Mouse (Mus musculus): ENCODE results near the gene H2-Ke6.

H2-Ke6 gene

DNA sequence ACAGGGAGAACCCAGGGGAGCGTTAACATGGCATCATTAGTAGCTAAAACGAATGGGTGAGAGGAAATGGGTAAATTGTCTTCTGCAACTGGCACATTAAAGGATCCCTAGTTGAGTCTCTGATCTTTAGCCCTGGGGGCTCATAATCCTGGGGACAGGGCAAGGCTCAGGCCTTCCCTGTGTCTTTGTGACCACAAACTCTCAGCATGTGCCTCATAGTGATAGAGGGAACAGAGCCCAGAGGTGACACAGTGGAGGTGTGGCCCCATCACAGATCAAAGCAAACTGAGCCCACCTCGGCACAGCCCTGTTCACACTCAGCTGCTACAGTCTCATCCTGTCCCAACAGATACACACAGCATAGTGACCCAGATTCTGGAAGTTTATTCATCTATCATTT is 32.2 kb downstream of the H2-Ke6 start:
- no peak for DNase-seq

DNA sequence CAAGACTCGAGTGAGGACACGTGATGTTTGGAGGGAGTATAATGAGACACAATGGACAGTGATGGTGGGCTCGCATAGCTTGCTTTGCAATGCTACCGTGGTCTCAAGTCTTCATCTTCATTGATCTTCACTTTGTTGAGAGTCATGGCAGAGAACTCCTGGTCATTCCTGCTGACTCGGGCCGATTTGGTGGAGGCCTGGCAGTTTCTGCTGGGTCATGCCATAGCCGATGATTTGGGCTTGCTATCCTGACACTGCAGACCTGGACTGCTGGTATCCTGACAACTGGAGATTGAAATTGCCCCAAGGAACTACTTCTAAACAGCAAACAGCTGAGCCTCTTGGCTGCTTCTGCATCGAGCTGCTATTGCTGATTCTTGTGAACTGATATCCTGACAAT is 32.9 kb downstream of the H2-Ke6 start:
- DNase-seq: no peak

DNA sequence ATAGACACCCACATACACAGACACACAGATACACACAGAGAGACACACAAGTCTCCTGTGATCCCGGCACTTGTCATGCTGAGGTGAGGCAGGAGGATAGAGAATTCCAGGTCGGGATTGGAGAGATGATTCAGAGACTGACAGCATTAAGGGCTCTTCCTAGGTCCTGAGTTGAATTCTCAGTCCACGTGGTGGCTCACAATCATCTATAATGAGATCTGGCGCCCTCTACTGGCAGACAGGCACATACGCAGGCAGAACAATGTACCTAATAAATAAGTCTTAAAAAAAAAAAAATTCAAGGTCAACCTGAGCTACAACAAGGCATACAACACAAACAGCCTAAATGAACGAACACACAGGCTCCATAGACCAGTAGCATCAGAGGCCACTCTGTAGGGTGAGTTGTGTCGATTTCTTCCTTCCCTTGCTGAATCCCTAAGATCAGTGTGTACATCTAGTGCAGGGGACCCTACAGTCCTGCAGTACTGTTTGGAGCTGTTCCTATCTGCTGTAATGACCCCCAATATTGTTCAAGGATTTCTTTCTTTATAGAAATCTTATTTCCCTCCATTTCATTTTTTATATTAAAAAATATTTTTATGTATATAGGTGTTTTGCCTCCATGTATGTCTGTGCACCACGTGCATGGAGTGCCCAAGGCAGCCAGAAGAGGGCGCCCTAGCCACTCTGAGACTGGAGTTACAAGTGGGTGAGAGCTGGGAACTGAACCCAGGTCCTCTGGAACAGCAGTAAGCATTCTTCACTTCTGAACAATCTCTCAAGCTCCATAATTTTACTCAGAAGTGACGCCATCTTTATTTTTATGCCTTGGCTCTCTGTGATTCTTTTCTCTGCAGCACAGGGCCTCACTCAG is 35.8 kb downstream of the H2-Ke6 start:
- DNase-seq: peak; percentile 91

DNA sequence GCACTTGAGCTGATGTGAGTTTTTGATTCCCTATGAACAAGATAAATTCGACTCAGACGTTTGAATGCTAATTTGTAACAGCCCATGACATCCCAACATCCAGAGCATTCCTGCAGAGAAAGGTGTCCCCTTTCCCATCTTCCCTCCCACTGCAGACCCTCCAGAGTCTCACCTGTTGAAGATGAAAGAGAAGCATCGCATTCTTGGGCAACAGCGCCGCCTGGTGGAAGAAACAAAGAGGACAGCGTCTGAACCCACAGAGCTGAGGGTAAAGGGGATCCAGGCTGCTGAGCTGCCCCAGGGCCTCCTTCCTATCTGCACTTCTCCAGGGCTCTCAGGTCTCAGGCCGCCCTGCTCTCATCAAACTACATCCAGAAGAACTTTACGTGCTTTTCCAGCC is 45.7 kb downstream of the H2-Ke6 start:
- DNase-seq: peak; percentile 76

DNA sequence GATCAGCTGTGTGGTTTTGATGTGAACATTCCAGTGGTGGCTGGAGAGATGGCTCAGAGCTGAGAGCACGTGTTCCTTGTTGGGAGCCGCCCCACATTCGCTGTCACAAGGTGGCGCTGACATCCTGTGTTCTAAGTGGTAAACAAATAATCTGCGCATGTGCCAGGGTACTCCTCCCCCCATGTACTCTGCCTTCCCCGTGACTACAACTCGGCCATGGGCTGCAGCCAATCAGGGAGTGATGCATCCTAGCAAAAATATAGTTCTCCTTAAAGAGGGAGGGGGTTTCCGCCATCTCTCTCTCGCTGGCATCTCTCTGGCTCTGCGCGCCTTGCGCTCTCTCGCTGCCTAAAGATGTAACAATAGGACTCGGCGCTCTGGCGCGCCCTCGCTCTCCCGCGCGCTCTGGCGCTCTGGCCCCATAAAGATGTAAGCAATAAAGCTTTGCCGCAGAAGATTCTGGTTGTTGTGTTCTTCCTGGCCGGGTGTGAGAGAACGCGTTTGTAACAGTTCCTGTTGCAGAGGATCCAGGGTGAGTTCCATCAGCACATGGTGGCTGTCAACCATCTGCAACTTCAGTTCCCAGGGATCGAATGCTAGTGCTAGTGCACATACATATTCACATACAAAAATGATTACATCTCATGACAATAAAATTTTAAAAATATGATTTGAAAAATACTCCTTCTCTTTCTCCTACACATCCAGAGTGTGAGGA is 46.5 kb downstream of the H2-Ke6 start:
- DNase-seq: peak; percentile 98

DNA sequence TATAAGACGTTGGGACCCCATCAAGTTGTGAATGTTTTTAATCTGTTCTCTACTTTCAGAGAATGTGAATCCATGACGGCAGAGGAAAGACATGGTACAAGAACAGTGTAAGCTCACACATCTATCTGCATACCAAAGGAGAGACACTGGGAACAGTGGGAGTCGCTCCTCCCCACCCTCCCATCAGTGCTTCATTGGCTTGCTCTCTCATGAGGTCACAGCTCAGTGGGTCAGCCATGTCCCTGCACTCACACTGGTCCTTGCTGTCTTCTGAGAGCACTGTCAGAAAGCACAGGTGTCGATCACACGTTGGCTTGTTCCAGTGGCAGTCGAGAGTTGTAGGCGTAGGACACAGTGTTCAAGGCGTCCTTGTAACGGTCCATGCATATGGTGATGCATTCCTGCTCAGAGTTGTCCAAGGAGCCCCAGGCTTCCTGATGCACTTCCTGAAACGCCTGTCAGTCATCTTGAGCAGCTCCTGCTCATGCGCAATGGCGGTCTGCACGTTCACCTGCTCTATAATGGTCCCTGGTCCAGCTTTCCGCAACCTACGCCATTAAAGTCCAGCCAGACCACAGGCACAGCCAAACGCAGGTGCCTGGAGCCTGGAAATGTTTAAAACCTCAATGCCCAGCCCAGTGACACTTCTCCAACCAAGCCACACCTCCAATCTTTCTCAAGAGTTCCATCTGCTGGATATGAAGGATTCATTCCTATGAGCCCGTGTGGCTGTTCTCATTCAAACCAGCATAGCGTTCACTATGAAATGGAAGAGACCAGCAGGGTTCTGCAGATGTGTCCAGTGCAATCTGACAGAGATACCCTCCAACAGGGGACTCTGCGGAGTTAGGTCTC is 47.5 kb downstream of the H2-Ke6 start:
- no peak for DNase-seq

DNA sequence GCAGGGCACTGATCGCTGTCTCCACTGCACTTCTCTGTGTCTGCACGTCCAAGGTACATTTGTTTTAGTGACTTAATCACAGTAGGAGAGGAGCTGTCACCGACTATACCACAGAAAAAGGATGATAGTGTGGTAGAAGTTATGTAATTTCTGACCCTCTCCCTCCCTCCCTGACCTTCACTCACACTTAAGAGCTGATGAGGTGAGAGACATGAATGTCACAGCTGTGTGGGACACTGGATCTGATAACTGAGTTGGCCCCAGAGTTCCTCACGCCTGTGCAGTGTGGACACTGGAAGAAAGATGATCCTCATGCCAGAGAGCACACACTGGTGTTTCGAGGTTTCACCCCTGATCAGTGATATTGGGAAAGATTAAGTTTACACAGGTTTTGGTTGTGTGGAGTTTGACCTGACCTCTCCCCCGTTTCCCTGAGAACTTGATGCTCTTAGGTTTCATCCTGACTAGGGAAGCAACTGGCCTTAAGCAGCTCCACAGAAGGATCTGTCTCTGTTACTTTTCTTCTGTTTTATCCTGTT is 48.3 kb downstream of the H2-Ke6 start:
- no peak for DNase-seq

DNA sequence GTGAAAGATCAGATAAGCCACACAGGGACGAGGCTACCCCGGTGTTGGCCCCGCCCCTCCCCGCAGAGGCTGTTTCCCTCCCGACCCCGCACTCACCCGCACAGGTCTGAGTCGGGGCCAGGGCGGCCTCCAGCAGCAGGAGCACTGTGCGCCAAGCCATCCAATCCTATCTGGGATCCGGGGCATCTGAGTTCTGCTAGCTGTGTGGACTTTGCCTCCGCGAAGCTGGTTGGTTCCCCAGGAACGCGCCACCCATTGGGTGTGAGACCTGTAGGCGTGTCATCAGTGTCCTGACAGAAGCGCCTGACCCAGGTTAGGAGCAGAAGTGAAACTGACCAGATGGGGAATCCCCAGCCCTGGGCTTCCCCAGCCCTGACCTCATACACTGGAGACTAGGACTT is 49.2 kb downstream of the H2-Ke6 start:
- DNase-seq: peak; percentile 76

DNA sequence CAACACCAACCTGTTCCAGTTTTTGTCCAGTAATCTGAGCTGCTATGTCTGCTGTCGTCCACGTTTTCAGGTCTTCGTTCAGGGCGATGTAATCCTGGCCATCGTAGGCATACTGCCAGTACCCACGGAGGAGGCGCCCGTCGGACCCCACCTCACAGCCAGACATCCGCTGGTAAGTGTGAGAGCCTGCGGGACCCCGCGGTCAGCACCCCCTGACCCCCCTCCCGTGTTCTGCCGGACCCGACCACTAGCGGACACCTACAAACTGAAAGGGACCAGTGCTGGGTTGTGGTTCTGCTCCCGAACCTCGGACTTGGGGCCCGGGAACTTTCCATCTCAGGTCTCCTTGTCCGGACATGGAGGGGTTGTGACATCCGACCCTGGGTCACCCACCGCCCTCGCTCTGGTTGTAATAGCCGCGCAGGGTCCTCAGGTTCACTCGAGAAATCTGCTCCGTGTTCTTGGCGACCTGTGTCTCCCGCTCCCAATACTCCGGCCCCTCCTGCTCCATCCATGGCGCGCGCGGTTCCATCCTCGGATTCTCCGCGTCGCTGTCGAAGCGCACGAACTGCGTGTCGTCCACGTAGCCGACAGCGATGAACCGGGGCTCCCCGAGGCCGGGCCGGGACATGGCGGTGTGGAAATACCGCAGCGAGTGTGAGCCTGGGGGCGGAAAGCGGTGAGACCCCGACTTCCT is 49.9 kb downstream of the H2-Ke6 start:
- DNase-seq: no peak

Data from retina, postnatal 1 day (tissue).